Mouse (Mus musculus): ENCODE measurements around the gene Stox2.

The Stox2 gene

GRCm38 (mm10) chr8:47240871-47241270 lies 205.3 kb downstream of the Stox2 start:
- DNase-seq, result no peak

DNA sequence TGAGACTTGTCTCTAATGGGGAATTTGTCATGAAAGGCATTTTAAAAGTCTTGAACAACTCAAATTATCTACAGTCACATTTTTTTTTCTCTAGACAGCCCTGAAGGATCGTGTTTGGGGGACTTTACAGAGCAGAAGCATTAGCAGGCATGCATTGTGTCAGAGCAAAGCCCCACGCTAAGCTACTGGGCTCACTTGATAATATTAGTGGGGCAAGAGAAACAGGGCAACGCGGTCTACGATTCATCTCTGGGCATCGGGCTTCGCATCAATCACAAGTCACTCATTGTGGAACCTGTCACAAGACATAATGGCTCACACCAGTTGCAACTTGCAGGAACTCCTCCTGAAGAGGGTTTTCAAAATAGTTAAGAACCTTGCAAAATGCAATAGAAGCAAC lies 205.9 kb downstream of the Stox2 start:
- DNase-seq, result no peak

GRCm38 (mm10) chr8:47232081-47232480 lies 214.1 kb downstream of the Stox2 start:
- DNase-seq, result no peak

DNA sequence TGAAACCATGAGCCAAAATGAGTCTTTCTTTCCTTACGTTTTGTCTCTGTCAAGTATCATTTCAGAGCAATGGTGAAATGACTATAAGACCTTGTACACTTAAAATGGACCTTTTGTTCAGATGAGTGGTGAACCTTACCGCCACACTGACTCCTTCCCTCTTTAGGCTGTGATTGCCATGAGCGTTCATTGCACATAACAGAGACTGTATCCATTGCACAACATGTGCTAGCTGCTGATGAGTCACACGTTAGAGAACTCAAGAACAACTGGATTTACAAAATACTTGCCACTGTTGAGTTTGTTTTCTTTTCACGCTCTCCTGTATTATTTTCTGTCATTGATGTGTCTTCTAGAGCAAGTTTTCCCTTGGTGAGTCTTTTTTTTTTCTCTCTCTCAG lies 216.1 kb downstream of the Stox2 start:
- no peak for DNase-seq

DNA sequence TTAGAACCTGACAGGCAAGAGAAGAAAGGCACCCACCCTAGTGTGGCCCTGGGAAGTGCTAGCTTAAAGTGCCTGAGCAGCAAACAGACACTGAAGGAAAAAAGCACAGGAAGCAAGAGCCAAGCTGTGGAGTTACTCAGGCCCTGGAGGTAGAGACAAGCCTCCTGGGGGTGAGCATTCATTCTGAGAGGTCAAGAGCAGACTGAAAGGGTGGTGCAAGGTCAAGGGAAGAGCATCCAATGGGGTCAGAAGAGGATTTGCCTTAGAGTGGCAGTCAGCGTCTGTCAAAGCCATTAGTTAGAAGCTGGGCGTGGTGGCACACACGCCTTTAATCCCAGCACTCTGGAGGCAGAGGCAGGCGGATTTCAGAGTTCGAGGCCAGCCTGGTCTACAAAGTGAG lies 224.3 kb downstream of the Stox2 start:
- no peak for DNase-seq

DNA sequence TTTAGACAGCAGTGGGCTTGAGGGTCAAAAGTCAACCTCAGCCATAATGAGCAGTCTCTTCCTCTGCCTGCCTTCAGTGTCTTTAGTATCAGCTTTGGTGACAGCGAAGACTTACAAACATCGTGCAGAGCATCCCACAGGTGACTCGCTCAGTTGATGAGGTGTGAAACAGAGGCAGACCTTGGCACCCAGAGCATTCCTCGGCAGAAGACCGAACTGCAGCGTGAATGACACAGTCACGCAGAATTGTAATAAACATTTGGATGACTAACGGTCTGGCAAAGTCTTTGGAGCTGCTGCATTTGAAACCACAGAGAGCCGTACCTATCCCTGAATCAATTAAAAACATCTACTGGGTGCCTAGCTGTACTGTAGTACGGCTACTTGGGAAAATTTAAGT lies 225.0 kb downstream of the Stox2 start:
- no peak for DNase-seq

DNA sequence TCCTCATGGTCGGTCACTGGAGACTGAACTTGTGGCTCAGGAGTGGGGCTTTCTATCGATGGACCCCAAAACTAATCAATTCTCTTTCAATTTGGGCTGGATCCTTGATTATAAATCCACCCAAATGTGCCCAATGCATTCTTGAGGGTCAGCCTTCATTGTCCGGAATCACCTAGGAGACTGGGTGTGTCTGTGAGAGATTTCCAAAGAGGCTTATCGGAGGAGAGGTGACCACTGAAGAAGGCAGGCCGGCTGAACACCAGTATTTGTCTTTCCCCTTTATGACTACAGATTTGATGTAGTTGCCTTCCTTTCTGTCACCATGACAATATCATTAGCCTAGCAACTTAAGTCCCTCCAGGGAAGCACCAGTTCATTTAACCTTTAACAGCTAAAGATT lies 225.8 kb downstream of the Stox2 start:
- no peak for DNase-seq

DNA sequence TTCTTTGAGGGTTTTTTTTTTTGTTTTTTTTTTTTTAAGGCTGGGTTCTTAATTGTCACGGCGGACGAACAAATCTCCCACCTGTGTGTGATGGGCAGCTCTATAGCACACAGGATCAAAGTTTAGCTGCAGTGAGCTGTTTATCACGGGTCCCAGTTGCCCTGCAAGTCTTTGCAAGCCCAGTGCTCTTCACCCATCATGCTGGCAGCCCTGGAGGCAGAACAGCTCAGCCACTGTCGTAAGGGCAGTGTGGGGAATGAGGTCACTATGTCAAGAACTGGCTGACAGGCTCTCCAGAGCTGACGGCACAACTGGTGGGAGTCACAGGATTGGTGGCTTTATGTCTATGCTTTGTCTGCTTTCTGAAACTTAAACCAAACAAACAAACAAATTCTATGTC lies 227.6 kb downstream of the Stox2 start:
- peak in 1 of 2 experiments; percentile 35 for DNase-seq

- peak in 1 of 2 experiments; percentile 56 for DNase-seq
These were observed 228.1 kb downstream of the Stox2 start for GRCm38 (mm10) chr8:47218021-47218420.

GRCm38 (mm10) chr8:47212124-47212523 lies 234.0 kb downstream of the Stox2 start:
- no peak for DNase-seq

DNA sequence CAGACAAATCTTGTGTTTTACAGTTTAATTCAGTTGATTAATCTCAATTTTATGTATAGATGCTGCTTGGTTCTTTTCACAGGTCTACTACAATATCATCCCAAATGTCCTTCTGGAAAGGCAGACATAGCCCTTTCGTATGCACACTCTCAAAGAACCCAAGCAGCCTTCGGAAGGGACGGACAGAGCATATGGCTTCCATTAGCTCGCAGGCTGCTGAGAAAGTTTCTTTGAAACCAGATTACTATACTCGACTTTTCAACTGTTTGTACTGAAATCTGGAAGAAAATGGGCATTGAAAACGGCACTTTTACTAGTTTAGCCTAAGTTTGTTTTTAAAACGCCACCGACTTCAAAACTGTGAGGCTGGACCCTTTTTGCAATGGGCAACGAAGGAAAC lies 234.9 kb downstream of the Stox2 start:
- no peak for DNase-seq

GRCm38 (mm10) chr8:47208246-47208645 lies 237.9 kb downstream of the Stox2 start:
- no peak for DNase-seq

DNA sequence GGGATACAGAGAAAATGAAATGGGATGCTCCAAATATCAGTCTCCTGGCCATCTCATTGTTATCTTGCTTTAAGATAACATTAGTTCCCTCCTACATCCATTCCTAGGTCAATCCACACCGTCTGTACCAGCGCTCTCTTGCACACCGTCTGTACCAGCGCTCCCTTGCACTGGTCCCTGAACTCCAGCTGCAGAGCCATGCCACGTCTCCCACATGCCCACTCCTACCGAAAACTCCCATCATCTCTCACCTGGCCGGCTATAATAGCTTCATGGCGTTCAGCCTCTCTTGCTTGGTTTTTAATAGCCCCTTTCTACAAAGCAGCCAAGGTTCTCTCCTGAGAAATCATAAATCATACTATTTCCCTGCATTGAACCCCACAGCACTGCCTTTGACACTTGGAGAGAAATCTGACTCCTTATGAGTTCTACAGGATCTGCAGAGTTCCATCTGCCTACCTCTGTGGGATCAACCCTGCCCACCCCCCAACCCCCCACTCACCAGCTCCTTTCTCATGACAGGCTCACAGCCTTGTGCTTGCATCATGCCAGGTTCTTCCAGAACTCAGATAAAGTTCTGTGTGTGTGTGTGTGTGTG lies 239.4 kb downstream of the Stox2 start:
- no peak for DNase-seq

- no peak for DNase-seq
These were observed 240.7 kb downstream of the Stox2 start for GRCm38 (mm10) chr8:47205472-47205871.

- no peak for DNase-seq
These were observed 249.8 kb downstream of the Stox2 start for GRCm38 (mm10) chr8:47196391-47196790.

GRCm38 (mm10) chr8:47193321-47193996 lies 252.7 kb downstream of the Stox2 start:
- DNase-seq, result no peak

DNA sequence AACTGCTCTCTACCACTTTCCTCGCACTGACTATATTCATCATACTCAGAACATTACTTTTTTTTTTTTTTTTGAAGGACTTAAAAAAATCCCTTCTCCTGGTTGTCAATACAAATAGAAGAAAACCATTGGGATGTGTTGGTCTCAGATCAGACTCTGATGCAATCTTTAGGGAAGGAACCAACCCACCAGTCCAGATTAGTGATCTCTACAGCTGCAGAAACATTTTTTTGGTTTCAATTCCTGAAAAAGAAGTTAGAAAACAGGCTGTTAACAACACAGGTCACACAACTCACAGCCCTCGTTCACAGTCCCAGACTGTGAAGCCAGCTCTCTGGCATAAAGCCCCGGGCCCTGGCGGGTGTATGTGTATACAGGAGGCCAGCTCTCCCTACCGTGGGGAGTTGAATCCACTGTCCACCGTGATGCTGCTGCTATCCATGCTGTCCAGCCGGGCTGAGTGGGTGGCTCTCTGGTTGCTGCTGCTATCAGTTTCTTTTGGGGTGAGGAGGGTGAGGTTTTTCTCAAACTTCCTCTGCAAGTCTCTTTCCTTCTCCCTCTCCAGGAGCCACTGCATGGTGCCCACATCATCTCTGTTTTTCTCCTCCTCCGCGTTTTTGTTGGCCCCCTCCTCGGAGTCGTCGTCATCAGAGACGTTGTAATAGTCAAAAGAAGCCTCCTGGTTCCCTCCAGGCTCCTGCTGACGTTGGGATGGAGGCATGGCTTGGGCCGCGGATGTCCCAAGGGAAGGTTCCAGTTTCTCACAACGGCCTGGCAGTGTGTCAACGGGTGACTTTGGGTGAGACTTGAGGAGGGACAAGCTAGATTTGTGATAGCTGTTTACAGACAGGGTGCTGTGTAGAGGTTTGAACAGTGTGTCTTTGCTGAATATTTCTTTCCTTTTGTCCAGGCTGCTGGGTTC lies 254.5 kb downstream of the Stox2 start:
- no peak for DNase-seq

DNA sequence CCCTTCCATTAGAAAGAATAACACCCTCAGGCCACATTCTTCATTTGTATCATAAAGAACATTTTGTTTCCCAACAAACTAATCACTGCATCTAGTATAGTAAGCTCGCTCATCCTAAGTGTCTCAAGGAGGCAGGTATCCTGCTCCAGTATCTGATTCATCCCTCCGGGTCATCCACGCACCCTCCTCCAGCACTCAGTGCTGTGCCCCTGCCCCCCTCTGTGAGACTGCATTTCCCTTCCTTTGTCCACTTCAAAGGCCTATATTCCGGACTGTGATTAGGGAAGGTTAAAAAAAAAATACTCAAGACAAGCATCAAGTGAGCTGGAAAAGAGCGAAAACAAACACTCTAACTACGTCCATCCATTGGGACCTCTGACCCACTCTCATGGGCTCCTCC lies 260.8 kb downstream of the Stox2 start:
- no peak for DNase-seq

DNA sequence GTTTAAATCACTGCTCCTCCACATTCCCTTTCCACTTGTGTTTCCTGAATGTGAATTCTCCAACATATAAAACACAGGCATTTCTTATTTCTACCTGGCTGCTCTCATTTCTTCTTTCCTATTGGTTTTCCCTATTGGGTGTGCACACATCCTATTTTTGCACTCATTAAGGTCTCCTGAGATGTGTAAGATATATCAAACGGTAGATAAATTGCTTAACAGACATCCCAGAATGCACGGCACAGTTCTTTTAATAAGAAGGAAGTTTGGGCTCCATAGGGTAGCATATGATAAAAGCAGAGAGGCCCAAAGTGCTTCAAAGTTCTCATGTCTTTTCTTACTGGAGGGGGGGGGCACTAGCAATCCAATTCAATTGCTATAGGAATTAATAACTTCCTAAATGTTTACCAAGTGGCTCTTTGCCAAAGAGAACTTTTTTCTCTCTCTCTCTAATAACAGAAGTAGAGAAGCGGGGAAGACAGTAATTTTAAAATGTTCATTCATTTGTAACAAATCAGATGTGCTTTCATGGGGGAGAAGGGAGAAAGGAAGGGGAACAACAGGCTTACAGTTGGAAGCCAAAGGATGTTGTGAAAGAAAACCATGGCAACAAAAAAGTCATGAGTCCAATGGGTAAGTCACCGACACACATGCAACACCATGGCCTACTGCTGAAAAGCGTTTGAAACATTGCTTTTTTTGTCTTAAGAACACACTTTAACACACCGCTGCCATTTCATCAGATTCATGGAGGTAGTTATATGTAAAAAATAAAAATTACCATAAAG lies 263.2 kb downstream of the Stox2 start:
- DNase-seq, result no peak

GRCm38 (mm10) chr8:47182292-47182691 lies 263.9 kb downstream of the Stox2 start:
- no peak for DNase-seq

GRCm38 (mm10) chr8:47181032-47181698 lies 265.0 kb downstream of the Stox2 start:
- no peak for DNase-seq

DNA sequence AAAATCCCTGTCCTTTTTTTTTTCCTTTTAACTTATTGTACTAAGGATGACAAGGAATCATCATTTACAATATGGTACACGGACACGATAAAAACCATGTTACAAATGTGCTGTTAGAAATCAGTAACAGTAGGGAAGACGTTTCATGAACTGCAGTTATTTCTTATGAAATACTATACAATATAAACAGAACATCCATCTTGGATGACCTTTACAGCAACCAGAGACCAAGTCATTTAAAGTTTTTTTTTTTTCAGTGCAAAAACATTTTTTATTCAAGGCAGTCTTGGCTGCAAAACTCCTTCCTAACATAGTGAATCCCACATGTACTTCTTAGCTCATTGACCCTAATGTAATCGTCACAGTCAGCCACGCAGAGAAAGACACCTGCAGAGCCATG lies 266.0 kb downstream of the Stox2 start:
- no peak for DNase-seq

All from cerebellum, postnatal 25 days (tissue).